Mouse (Mus musculus) colon, adult 2 months (tissue): ENCODE results near the gene Chchd6. TPM values are rescaled to one million over a fixed set of nuclear protein-coding genes. Genes with fewer than 3 reads are reported as not detected.

Experiments
- polyA plus RNA-seq: library from polyadenylated mRNA; depleted of rRNA; stranded (reverse); fragments of >200 nt; gene quantifications from 2 replicates; pipeline ENCODE4 v1.2.3, GENCODE M21; 2012; rRNA removed

Chchd6 gene
- 13.1 and 21.0 TPM in 2 replicates for polyA plus RNA-seq

DNA sequence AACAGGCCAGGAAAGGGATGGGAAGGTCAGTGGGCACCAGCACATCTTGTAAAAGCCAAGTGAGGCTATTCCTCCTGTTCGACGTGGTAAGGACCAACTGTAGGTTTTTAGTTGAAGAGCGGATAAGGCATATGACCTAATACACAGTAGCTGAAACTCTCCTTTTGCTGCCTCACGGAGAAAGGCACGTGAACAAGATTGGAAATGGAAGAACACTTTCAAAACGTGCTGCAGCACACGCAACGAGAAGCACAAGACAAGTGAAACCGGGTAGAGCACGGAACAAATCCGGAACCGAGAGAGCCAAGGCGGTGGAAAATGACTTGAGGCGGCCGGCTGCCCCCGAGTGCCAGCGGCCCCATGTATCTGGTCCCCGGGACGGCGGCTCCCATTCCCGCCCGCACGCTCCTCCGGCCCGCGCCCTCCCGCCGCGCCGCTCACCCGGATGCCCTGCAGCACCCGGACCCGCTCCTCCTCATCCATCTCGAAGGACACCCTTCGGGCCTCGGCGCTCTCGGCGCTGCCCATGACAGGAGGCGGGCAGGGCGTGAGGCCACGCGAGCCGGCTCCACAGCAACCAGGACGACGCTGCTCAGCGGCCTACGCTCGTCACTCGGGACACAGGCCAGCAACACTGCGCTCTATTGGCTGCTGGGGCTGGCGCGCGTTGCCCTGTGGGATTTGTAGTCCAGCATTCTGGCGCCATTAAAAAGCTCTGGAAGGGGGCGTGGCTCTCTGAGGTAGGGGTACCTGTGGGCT, at the start of gene Chchd6:
Gene Chchd6, minus strand, starts transcription at position 635 of the 759 bp plus-strand sequence.

GRCm38 (mm10) chr6:89643798-89644270, 48.4 kb upstream of the Chchd6 start, which contains the start of gene Txnrd3:
Gene Txnrd3 (plus strand): TSS chr6:89643988.

GRCm38 (mm10) chr6:89362281-89363106, 233.0 kb downstream of the Chchd6 start, which contains the start of gene Plxna1:
Gene Plxna1 (minus strand): TSS chr6:89362620.

Other genes with a start within 250 kb of the Chchd6 start
- 32.0 and 34.6 TPM in 2 replicates for gene Plxna1, start 233.0 kb downstream of the Chchd6 start, polyA plus RNA-seq
- 6.9 and 7.0 TPM in 2 replicates for gene Txnrd3, start 48.3 kb upstream of the Chchd6 start, polyA plus RNA-seq
- gene Vmn1r40, start 111.9 kb upstream of the Chchd6 start, polyA plus RNA-seq = not detected in 2 replicates
- not detected in 2 replicates for gene Vmn1r41, start 145.1 kb upstream of the Chchd6 start, polyA plus RNA-seq